Mouse (Mus musculus): ENCODE results near the gene Nsun2. TPM values are rescaled to one million over a fixed set of nuclear protein-coding genes. Genes with fewer than 3 reads are reported as not detected.
A peak's percentile ranks its signal among the peaks of the same experiment; 100 is the strongest.

Nsun2 gene
- polyA plus RNA-seq, 1 experiment from 2014 or later = 82.0 TPM

- 41% methylated on average over 6 of the region's 6 CpGs for WGBS
- TF ChIP-seq CTCF (IDR thresholded peaks at IDR 0.05; ENCODE audit: low read depth) = no peak
- Histone ChIP-seq H3K27ac (no peak overlapping the region), H3K9me3 (replicated peaks; ENCODE audit: low read length) (no peaks in the 10 kb centered on the region), H3K9ac (ENCODE audit: low read depth, low read length) (0 out of 2 replicates have a peak overlapping the region, but pooled peaks have one; percentile 32), H3K4me2 (ENCODE audit: low read length) (peak overlapping the region; percentile 96), H3K27me3 (ENCODE audit: insufficient read depth, low read length) (no peaks in the 10 kb centered on the region), H3K36me3 (ENCODE audit: insufficient read depth, low read length) (no peaks in the 10 kb centered on the region), H3K4me1 (replicated peaks; ENCODE audit: insufficient read depth, low read length) (peaks cover 25% of the 10 kb centered on the region), H3K4me3 (replicated peaks; ENCODE audit: low read depth, low read length) (peak overlapping the region; percentile 89; the same call in 1 of the 2 replicates)
- DNase-seq (ENCODE audit: low spot score) (no peak), ATAC-seq (replicated peaks; ENCODE audit: low FRiP score, low read depth) (no peak)
These were observed 2.1 kb upstream of the Nsun2 start for GRCm38 (mm10) chr13:69531431-69531830.

GRCm38 (mm10) chr13:69532101-69532892, 1.2 kb upstream of the Nsun2 start:
- no peaks in the 10 kb centered on the region for H3K27me3 ChIP-seq (ENCODE audit: insufficient read depth, low read length)
- WGBS = 12% methylated on average over 14 of the region's 14 CpGs
- ATAC-seq (replicated peaks; ENCODE audit: low FRiP score, low read depth) = no peak

DNA sequence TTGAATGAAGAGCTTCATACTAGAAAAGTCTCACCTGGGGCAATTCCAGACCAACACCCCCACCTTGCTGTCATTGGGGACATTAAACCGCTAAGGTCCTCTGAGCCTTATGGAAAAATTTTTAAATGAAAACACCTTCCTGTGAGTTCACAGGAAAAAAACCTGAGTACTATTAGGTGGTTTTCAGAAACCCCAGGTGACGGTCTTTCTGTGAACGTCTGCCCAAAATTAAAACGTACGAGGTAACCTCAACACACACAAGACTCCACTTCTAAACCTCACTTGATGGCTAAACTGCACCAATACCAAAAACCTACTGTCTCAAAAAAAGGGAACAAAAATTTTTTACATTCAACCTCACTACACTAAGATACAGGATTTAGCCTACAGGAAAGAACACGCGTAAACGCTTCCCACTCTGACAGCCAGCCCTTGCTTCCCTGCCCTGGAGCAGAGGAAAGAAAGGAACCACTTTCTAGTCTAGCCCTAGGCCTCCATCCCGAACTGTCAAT, 597 bp upstream of the Nsun2 start:
- Histone ChIP-seq H3K4me1 (replicated peaks; ENCODE audit: insufficient read depth, low read length) (peaks cover 19% of the 10 kb centered on the region), H3K9ac (ENCODE audit: low read depth, low read length) (peak overlapping the region; percentile 92), H3K27me3 (ENCODE audit: insufficient read depth, low read length) (no peaks in the 10 kb centered on the region), H3K9me3 (replicated peaks; ENCODE audit: low read length) (no peaks in the 10 kb centered on the region), H3K36me3 (ENCODE audit: insufficient read depth, low read length) (no peaks in the 10 kb centered on the region), H3K4me2 (ENCODE audit: low read length) (peak overlapping the region; percentile 96), H3K4me3 (replicated peaks; ENCODE audit: low read depth, low read length) (peak overlapping the region; percentile 89), H3K27ac (peak overlapping the region; percentile 93; the same call in 1 of the 2 replicates)
- ATAC-seq (replicated peaks; ENCODE audit: low FRiP score, low read depth) = no peak
- 2% methylated on average over 9 of the region's 9 CpGs for WGBS
- DNase-seq (ENCODE audit: low spot score) = no peak
- 0 out of 2 replicates have a peak, but pooled peaks have one; percentile 21 for TF ChIP-seq CTCF (IDR thresholded peaks at IDR 0.05; ENCODE audit: low read depth)

More at GRCm38 (mm10) chr13:69532101-69532892, 1.2 kb upstream of the Nsun2 start:
- Histone ChIP-seq H3K4me3 (replicated peaks; ENCODE audit: low read depth, low read length) (peak overlapping the region; percentile 89), H3K36me3 (ENCODE audit: insufficient read depth, low read length) (no peaks in the 10 kb centered on the region), H3K9ac (ENCODE audit: low read depth, low read length) (peak overlapping the region; percentile 92), H3K27ac (no peak overlapping the region), H3K9me3 (replicated peaks; ENCODE audit: low read length) (no peaks in the 10 kb centered on the region), H3K4me2 (ENCODE audit: low read length) (peak overlapping the region; percentile 96), H3K4me1 (replicated peaks; ENCODE audit: insufficient read depth, low read length) (peaks cover 19% of the 10 kb centered on the region)
- DNase-seq (ENCODE audit: low spot score) = no peak
- no peak for TF ChIP-seq CTCF (IDR thresholded peaks at IDR 0.05; ENCODE audit: low read depth)

- H3K4me1 ChIP-seq (replicated peaks; ENCODE audit: insufficient read depth, low read length) = peaks cover 19% of the 10 kb centered on the region
- ATAC-seq (replicated peaks; ENCODE audit: low FRiP score, low read depth) (peak; percentile 90), DNase-seq (ENCODE audit: low spot score) (no peak)
- H3K9me3 ChIP-seq (replicated peaks; ENCODE audit: low read length) = no peaks in the 10 kb centered on the region
- under 1% methylated on average over 47 of the region's 57 CpGs for WGBS
- peak within 1 kb of the TSS; percentile 98 for H3K27ac ChIP-seq
- peak within 1 kb of the TSS; percentile 89 for H3K4me3 ChIP-seq (replicated peaks; ENCODE audit: low read depth, low read length)
- peak within 1 kb of the TSS; percentile 92 for H3K9ac ChIP-seq (ENCODE audit: low read depth, low read length)
- no peaks in the 10 kb centered on the region for H3K36me3 ChIP-seq (ENCODE audit: insufficient read depth, low read length)
- H3K4me2 ChIP-seq (ENCODE audit: low read length) = peak within 1 kb of the TSS; percentile 96
- no peaks in the 10 kb centered on the region for H3K27me3 ChIP-seq (ENCODE audit: insufficient read depth, low read length)
- no peak for TF ChIP-seq CTCF (IDR thresholded peaks at IDR 0.05; ENCODE audit: low read depth)
These were observed 748 bp downstream of the Nsun2 start, which contains the start of gene Tent4a for GRCm38 (mm10) chr13:69534334-69534653. Gene Tent4a (minus strand): TSS chr13:69534617.

DNA sequence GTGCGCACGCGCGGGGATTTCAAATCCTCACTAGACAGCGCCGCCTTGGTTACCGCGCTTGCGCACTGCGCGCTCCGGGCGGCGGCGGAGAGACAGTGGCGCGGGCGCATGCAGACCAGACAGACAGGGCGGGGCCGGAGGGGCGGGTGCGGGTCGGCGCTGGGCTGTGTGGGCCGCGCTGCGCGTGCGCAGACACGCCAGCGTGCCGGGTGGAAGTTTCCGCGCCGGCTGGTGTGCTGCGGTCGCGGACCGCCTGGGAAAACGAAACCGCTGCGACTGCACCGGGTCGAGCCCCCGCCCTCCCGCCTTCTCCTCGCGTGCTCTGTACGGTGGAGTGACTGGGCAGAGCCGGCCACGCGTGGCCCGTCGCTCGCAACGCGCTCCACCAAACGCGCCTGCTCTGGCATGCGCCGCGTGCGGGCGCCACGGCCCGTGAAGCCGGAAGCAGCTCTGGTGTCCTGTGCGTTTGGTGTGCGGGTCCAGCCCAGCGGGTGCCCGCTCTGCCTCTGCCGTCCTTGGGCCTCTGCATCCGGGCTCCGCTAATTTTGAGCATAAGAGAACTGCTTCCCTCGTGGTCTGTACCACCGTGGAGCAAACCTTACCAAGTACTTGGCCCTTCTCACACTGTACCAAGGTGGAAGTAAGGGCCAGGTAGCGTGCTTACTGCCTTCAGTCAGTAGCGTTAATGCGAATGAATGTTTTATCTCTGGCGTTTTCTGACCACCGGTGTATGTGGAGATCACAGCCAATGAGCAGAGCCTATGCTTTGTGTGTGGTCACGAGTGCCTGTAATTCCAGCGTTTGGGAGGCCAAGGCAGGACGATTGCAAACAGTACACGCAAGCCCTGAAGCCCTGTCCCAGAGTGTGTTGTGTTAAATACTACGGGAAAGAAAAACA, 1.4 kb downstream of the Nsun2 start:
- no peaks in the 10 kb centered on the region for H3K36me3 ChIP-seq (ENCODE audit: insufficient read depth, low read length)
- TF ChIP-seq CTCF (IDR thresholded peaks at IDR 0.05; ENCODE audit: low read depth) = no peak
- H3K4me1 ChIP-seq (replicated peaks; ENCODE audit: insufficient read depth, low read length) = peaks cover 19% of the 10 kb centered on the region
- ATAC-seq (replicated peaks; ENCODE audit: low FRiP score, low read depth) = peak; percentile 95
- peak overlapping the region; percentile 92 for H3K9ac ChIP-seq (ENCODE audit: low read depth, low read length)
- DNase-seq (ENCODE audit: low spot score) = peak; percentile 98
- H3K27ac ChIP-seq = peak overlapping the region; percentile 98
- H3K4me2 ChIP-seq (ENCODE audit: low read length) = peak overlapping the region; percentile 96
- peak overlapping the region; percentile 89 for H3K4me3 ChIP-seq (replicated peaks; ENCODE audit: low read depth, low read length)
- under 1% methylated on average over 72 of the region's 86 CpGs for WGBS
- no peaks in the 10 kb centered on the region for H3K9me3 ChIP-seq (replicated peaks; ENCODE audit: low read length)
- no peaks in the 10 kb centered on the region for H3K27me3 ChIP-seq (ENCODE audit: insufficient read depth, low read length)

DNA sequence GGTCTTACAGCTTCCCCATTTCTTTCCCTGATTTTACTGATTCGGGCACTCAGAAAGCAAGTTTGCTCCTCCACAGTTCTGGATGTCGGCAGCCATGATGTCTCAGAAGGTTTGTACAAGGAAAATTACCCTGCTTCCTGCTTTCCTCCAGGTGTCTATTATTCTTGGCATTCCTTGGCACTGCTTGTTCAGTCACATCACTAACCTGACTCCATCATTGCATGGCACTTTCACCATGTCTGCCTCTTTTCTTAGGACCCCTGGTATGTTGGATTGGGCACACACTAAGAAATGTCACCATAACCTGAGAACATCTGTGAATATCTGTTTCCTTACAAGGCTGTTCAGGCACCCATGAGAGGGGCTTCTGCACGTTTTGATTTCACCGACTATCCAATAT, 2.5 kb downstream of the Nsun2 start:
- peak overlapping the region; percentile 96 for H3K4me2 ChIP-seq (ENCODE audit: low read length)
- ATAC-seq (replicated peaks; ENCODE audit: low FRiP score, low read depth) (no peak), DNase-seq (ENCODE audit: low spot score) (no peak)
- H3K4me3 ChIP-seq (replicated peaks; ENCODE audit: low read depth, low read length) = no peak overlapping the region
- no peak for TF ChIP-seq CTCF (IDR thresholded peaks at IDR 0.05; ENCODE audit: low read depth)
- peaks cover 18% of the 10 kb centered on the region for H3K4me1 ChIP-seq (replicated peaks; ENCODE audit: insufficient read depth, low read length)
- H3K27ac ChIP-seq = peak overlapping the region; percentile 98; the same call in 1 of the 2 replicates
- H3K9ac ChIP-seq (ENCODE audit: low read depth, low read length) = no peak overlapping the region
- 76% methylated on average over 4 of the region's 4 CpGs for WGBS
- no peaks in the 10 kb centered on the region for H3K9me3 ChIP-seq (replicated peaks; ENCODE audit: low read length)
- H3K36me3 ChIP-seq (ENCODE audit: insufficient read depth, low read length) = no peaks in the 10 kb centered on the region
- no peaks in the 10 kb centered on the region for H3K27me3 ChIP-seq (ENCODE audit: insufficient read depth, low read length)
